Mouse (Mus musculus) intestine, postnatal 0 days (tissue): ENCODE data around the gene Agfg1. TPM values are rescaled to one million over a fixed set of nuclear protein-coding genes. Genes with fewer than 3 reads are reported as not detected.

Source experiments
- ATAC-seq: fragments of 200-750 bp; cut with Nextera tagmentation; 2 replicates; pipeline ENCODE4 v1.8.0; 2017; ENCODE audit warnings: mild to moderate bottlenecking, moderate TSS enrichment, moderate library complexity
- H3K27ac ChIP-seq: fragments of 300-500 bp; sonication (generic); 2 replicates; pipeline ENCODE4 v1.5.1; 2014; ENCODE audit warnings: mild to moderate bottlenecking, low read depth, low read length, moderate library complexity
- H3K27me3 ChIP-seq: fragments of 300-500 bp; sonication (generic); replicated peaks from 2 replicates; pipeline ENCODE4 v1.6.1; 2014; ENCODE audit warnings: low read length, mixed read lengths; ENCODE audit not compliant: control insufficient read depth, insufficient read depth
- H3K36me3 ChIP-seq: fragments of 300-500 bp; sonication (generic); 2 replicates; pipeline ENCODE4 v1.6.1; 2014; ENCODE audit warnings: mild to moderate bottlenecking, moderate library complexity; ENCODE audit not compliant: control insufficient read depth, insufficient read depth
- H3K4me1 ChIP-seq: fragments of 300-500 bp; sonication (generic); replicated peaks from 2 replicates; pipeline ENCODE4 v1.6.1; 2014; ENCODE audit warnings: antibody characterized with exemption, low read length, mixed read lengths; ENCODE audit not compliant: control insufficient read depth, insufficient read depth
- H3K4me2 ChIP-seq: fragments of 300-500 bp; sonication (generic); replicated peaks from 2 replicates; pipeline ENCODE4 v1.6.1; 2014; ENCODE audit warnings: low read depth, mild to moderate bottlenecking, moderate library complexity
- H3K4me3 ChIP-seq: fragments of 300-500 bp; sonication (generic); 2 replicates; pipeline ENCODE4 v1.5.1; 2014; ENCODE audit warnings: low read depth, low read length
- H3K9ac ChIP-seq: fragments of 300-500 bp; sonication (generic); 2 replicates; pipeline ENCODE4 v1.6.1; 2014; ENCODE audit warnings: mild to moderate bottlenecking, low read depth, low read length
- H3K9me3 ChIP-seq: fragments of 300-500 bp; sonication (generic); 2 replicates; pipeline ENCODE4 v1.6.1; 2016; ENCODE audit warnings: mixed run types; ENCODE audit not compliant: control insufficient read depth
- CTCF ChIP-seq: sonication (generic); IDR thresholded peaks from 2 replicates; pipeline ENCODE4 v1.5.1; 2016; ENCODE audit warnings: low read depth, mild to moderate bottlenecking, control low read depth, antibody characterized with exemption, moderate library complexity
- WGBS: fragments of 180-500 bp; shearing (Covaris S2); extraction: QIAGEN DNeasy Blood & Tissue Kit; methylation state at CpG from one replicate; pipeline ENCODE4 v1.1.7; 2014; 5-methylcytosine and 5-hydroxymethylcytosine counted together
- polyA plus RNA-seq: library from polyadenylated mRNA; unstranded; fragments of >200 nt; fragmentation: Nextera tagmentation; extraction: Ambion mirVana; gene quantifications from 2 replicates; pipeline ENCODE4 v1.2.1, GENCODE M21; 2015

Gene Agfg1
- polyA plus RNA-seq, 1 experiment from 2014 or later: 35.8 TPM

- Histone ChIP-seq H3K9ac (no peak overlapping the region), H3K27me3 (no peaks in the 10 kb centered on the region), H3K4me2 (no peak overlapping the region), H3K27ac (no peak overlapping the region), H3K4me1 (no peaks in the 10 kb centered on the region), H3K36me3 (no peaks in the 10 kb centered on the region), H3K9me3 (no peaks in the 10 kb centered on the region), H3K4me3 (no peak overlapping the region)
- ATAC-seq: no peak
- TF ChIP-seq CTCF: no peak
- WGBS: 91% methylated on average over 7 of the region's 7 CpGs
Observed at GRCm38 (mm10) chr1:82825783-82826182, 13.5 kb upstream of the Agfg1 start.

GRCm38 (mm10) chr1:82826911-82827310 lies 12.4 kb upstream of the Agfg1 start:
- H3K9me3 ChIP-seq: no peaks in the 10 kb centered on the region
- H3K9ac ChIP-seq: no peak overlapping the region
- no peak overlapping the region for H3K4me3 ChIP-seq
- H3K27ac ChIP-seq: no peak overlapping the region
- no peaks in the 10 kb centered on the region for H3K27me3 ChIP-seq
- no peak for TF ChIP-seq CTCF
- H3K4me2 ChIP-seq: no peak overlapping the region
- H3K4me1 ChIP-seq: no peaks in the 10 kb centered on the region; the same call in 1 of the 2 replicates
- 15% methylated on average over 5 of the region's 5 CpGs for WGBS
- H3K36me3 ChIP-seq: no peaks in the 10 kb centered on the region
- peak; percentile 54 for ATAC-seq

GRCm38 (mm10) chr1:82830771-82831170 lies 8.5 kb upstream of the Agfg1 start:
- Histone ChIP-seq H3K4me2 (no peak overlapping the region), H3K9ac (no peak overlapping the region), H3K4me1 (no peaks in the 10 kb centered on the region; the same call in 1 of the 2 replicates), H3K36me3 (no peaks in the 10 kb centered on the region), H3K27ac (peak overlapping the region; percentile 95), H3K4me3 (no peak overlapping the region), H3K27me3 (no peaks in the 10 kb centered on the region), H3K9me3 (no peaks in the 10 kb centered on the region)
- 97% methylated on average over 1 of the region's 1 CpGs for WGBS
- TF ChIP-seq CTCF: no peak
- ATAC-seq: no peak

GRCm38 (mm10) chr1:82831547-82832240 lies 7.6 kb upstream of the Agfg1 start:
- Histone ChIP-seq H3K27me3 (no peaks in the 10 kb centered on the region), H3K9ac (peak overlapping the region; percentile 7; the same call in 1 of the 2 replicates), H3K9me3 (no peaks in the 10 kb centered on the region), H3K4me1 (no peaks in the 10 kb centered on the region; the same call in 1 of the 2 replicates), H3K4me2 (no peak overlapping the region), H3K27ac (peak overlapping the region; percentile 95), H3K4me3 (no peak overlapping the region), H3K36me3 (no peaks in the 10 kb centered on the region)
- peak; percentile 96 for ATAC-seq
- TF ChIP-seq CTCF: no peak
- WGBS: 37% methylated on average over 9 of the region's 9 CpGs

GRCm38 (mm10) chr1:82832495-82833021 lies 6.7 kb upstream of the Agfg1 start:
- H3K27me3 ChIP-seq: no peaks in the 10 kb centered on the region
- H3K4me2 ChIP-seq: no peak overlapping the region
- no peaks in the 10 kb centered on the region for H3K36me3 ChIP-seq
- no peak for TF ChIP-seq CTCF
- H3K4me3 ChIP-seq: no peak overlapping the region
- H3K4me1 ChIP-seq: no peaks in the 10 kb centered on the region; the same call in 1 of the 2 replicates
- H3K9ac ChIP-seq: no peak overlapping the region
- peak overlapping the region; percentile 95 for H3K27ac ChIP-seq
- WGBS: 71% methylated on average over 11 of the region's 11 CpGs
- no peak for ATAC-seq
- H3K9me3 ChIP-seq: no peaks in the 10 kb centered on the region

- Histone ChIP-seq H3K27ac (peak overlapping the region; percentile 41; the same call in 1 of the 2 replicates), H3K27me3 (no peaks in the 10 kb centered on the region), H3K36me3 (no peaks in the 10 kb centered on the region), H3K4me2 (no peak overlapping the region), H3K9me3 (no peaks in the 10 kb centered on the region), H3K4me3 (no peak overlapping the region), H3K4me1 (no peaks in the 10 kb centered on the region; the same call in 1 of the 2 replicates), H3K9ac (no peak overlapping the region)
- WGBS: 88% methylated on average over 2 of the region's 2 CpGs
- no peak for TF ChIP-seq CTCF
- ATAC-seq: no peak
Observed at GRCm38 (mm10) chr1:82833501-82833900, 5.8 kb upstream of the Agfg1 start.
